Mouse (Mus musculus) megakaryocyte-erythroid progenitor cell, adult 5 weeks (primary cell): ENCODE results near the gene Slc24a3. TPM values are rescaled to one million over a fixed set of nuclear protein-coding genes. Genes with fewer than 3 reads are reported as not detected.

ENCODE experiments used
- polyA plus RNA-seq: library from polyadenylated mRNA; stranded (reverse); fragments of >175 nt; gene quantifications from 2 replicates; pipeline ENCODE4 v1.2.3, GENCODE M21; 2012

Slc24a3 gene
- polyA plus RNA-seq: 2.4 and 3.3 TPM in 2 replicates

GRCm38 (mm10) chr2:145167664-145168360 lies at the start of gene Slc24a3:
Gene Slc24a3 (plus strand): TSS chr2:145167754.

GRCm38 (mm10) chr2:145675142-145675755 lies 507.7 kb downstream of the Slc24a3 start, which contains the start of gene Rin2:
Gene Rin2 (plus strand): TSS chr2:145675215.

